Mouse (Mus musculus) layer of hippocampus, adult 6 months (tissue): ENCODE data around the gene Rbm6. TPM values are rescaled to one million over a fixed set of nuclear protein-coding genes. Genes with fewer than 3 reads are reported as not detected.

Experiments used
- long read RNA-seq, 2 experiments: library from polyadenylated mRNA; unstranded; transcript quantifications; one replicate each; pipeline ENCODE4 v2.0.0; 2019 to 2020
- polyA plus RNA-seq: library from polyadenylated mRNA; unstranded; fragments of <200 nt; fragmentation: Nextera tagmentation; gene quantifications from 2 replicates; pipeline ENCODE4 v1.2.3, GENCODE M21; 2021

Gene Rbm6
- 20.0 and 20.5 TPM in 2 replicates for polyA plus RNA-seq
- long read RNA-seq, experiment 1, transcript Rbm6-207 (21 exons, 3,716 nt): major isoform, 7 of 72 reads
- long read RNA-seq, experiment 1, partial matches to known transcripts: 54 of 72 reads
- long read RNA-seq, experiment 1, other reads (novel, unspliced or antisense): 10 of 72 reads
- long read RNA-seq, experiment 2, transcript Rbm6-205 (6 exons, 3,527 nt): minor isoform, 5 of 184 reads
- long read RNA-seq, experiment 2, transcript Rbm6-207 (21 exons, 3,716 nt): major isoform, 83 of 184 reads
- long read RNA-seq, experiment 2, transcript Rbm6-201 (21 exons, 3,999 nt): minor isoform, 5 of 184 reads
- long read RNA-seq, experiment 2, partial matches to known transcripts: 42 of 184 reads
- long read RNA-seq, experiment 2, other reads (novel, unspliced or antisense): 48 of 184 reads

GRCm38 (mm10) chr9:107873137-107873536 is at the start of gene Rbm6:
Gene Rbm6 (minus strand): TSS chr9:107873237.

GRCm38 (mm10) chr9:107906252-107906966 is 33.4 kb upstream of the Rbm6 start, which contains the start of gene Mst1r:
Gene Mst1r (plus strand): TSS chr9:107906873.

GRCm38 (mm10) chr9:107887804-107888266 is 14.8 kb upstream of the Rbm6 start, which contains the start of gene Mon1a:
Gene Mon1a (plus strand): TSS chr9:107888151.

GRCm38 (mm10) chr9:107770374-107771290 is 102.4 kb downstream of the Rbm6 start, which contains the start of gene Rbm5:
Gene Rbm5 (minus strand): TSS chr9:107770996.

Other genes with a start within 250 kb of the Rbm6 start
- gene Gnai2, start 237.9 kb downstream of the Rbm6 start, polyA plus RNA-seq: 26.4 and 30.7 TPM in 2 replicates
- gene Slc38a3, start 203.7 kb downstream of the Rbm6 start, polyA plus RNA-seq: 43.1 and 65.0 TPM in 2 replicates
- gene Gnat1, start 193.5 kb downstream of the Rbm6 start, polyA plus RNA-seq: 26.0 and 27.1 TPM in 2 replicates
- 0.31 and 1.1 TPM in 2 replicates for gene Sema3f, start 162.8 kb downstream of the Rbm6 start, polyA plus RNA-seq
- gene Rbm5, start 102.2 kb downstream of the Rbm6 start, polyA plus RNA-seq: 31.9 and 37.2 TPM in 2 replicates
- gene Mon1a, start 14.9 kb upstream of the Rbm6 start, polyA plus RNA-seq: 22.7 and 22.9 TPM in 2 replicates
- 0.25 and 0.41 TPM in 2 replicates for gene Mst1r, start 33.6 kb upstream of the Rbm6 start, polyA plus RNA-seq
- gene Actl11, start 55.2 kb upstream of the Rbm6 start, polyA plus RNA-seq: not detected in 2 replicates
- 314 and 331 TPM in 2 replicates for gene Camkv, start 62.4 kb upstream of the Rbm6 start, polyA plus RNA-seq
- 2.6 and 3.4 TPM in 2 replicates for gene Traip, start 76.9 kb upstream of the Rbm6 start, polyA plus RNA-seq
- 3.0 TPM in 2 replicates for gene Uba7, start 102.3 kb upstream of the Rbm6 start, polyA plus RNA-seq
- 0.18 and 0.20 TPM in 2 replicates for gene Gm20661, start 109.8 kb upstream of the Rbm6 start, polyA plus RNA-seq
- 6.1 and 7.3 TPM in 2 replicates for gene Inka1, start 112.6 kb upstream of the Rbm6 start, polyA plus RNA-seq
- 4.6 and 7.8 TPM in 2 replicates for gene Cdhr4, start 119.3 kb upstream of the Rbm6 start, polyA plus RNA-seq
- not detected in 2 replicates for gene Gm20662, start 123.1 kb upstream of the Rbm6 start, polyA plus RNA-seq
- 22.1 and 23.0 TPM in 2 replicates for gene Ip6k1, start 129.3 kb upstream of the Rbm6 start, polyA plus RNA-seq
- 20.7 and 34.1 TPM in 2 replicates for gene Gmppb, start 176.0 kb upstream of the Rbm6 start, polyA plus RNA-seq
- gene Amigo3, start 179.9 kb upstream of the Rbm6 start, polyA plus RNA-seq: 0.51 and 0.60 TPM in 2 replicates
- not detected in 2 replicates for gene Mst1, start 207.2 kb upstream of the Rbm6 start, polyA plus RNA-seq
- gene Rnf123, start 210.1 kb upstream of the Rbm6 start, polyA plus RNA-seq: 29.2 TPM in 2 replicates
- gene Apeh, start 221.4 kb upstream of the Rbm6 start, polyA plus RNA-seq: 14.8 and 15.5 TPM in 2 replicates